Mouse (Mus musculus): ENCODE measurements around the gene Cep295. TPM values are rescaled to one million over a fixed set of nuclear protein-coding genes. Genes with fewer than 3 reads are reported as not detected.
A peak's percentile ranks its signal among the peaks of the same experiment; 100 is the strongest.

The Cep295 gene
- polyA plus RNA-seq, 1 experiment from 2014 or later: 18.1 TPM

GRCm38 (mm10) chr9:15312054-15312735, 45.4 kb downstream of the Cep295 start:
- DNase-seq (ENCODE audit: low spot score): no peak
- 93% methylated on average over 2 of the region's 2 CpGs for WGBS
- H3K27me3 ChIP-seq (ENCODE audit: control insufficient read depth, insufficient read depth, low read length): no peaks in the 10 kb centered on the region
- peaks cover 10% of the 10 kb centered on the region; the same call in 1 of the 2 replicates for H3K4me1 ChIP-seq (ENCODE audit: control insufficient read depth, insufficient read depth, low read length)
- H3K27ac ChIP-seq (ENCODE audit: low read depth, low read length): no peak overlapping the region
- H3K9ac ChIP-seq (ENCODE audit: low read length): no peak overlapping the region
- H3K4me2 ChIP-seq (ENCODE audit: low read depth): no peak overlapping the region
- peaks cover 33% of the 10 kb centered on the region for H3K36me3 ChIP-seq (ENCODE audit: control insufficient read depth, insufficient read depth, low read length)
- H3K9me3 ChIP-seq (ENCODE audit: control insufficient read depth, low read length): no peaks in the 10 kb centered on the region
- no peak for ATAC-seq (ENCODE audit: insufficient read depth, low FRiP score, low TSS enrichment)
- H3K4me3 ChIP-seq (ENCODE audit: low read depth, low read length): no peak overlapping the region

- Histone ChIP-seq H3K36me3 (ENCODE audit: control insufficient read depth, insufficient read depth, low read length) (peaks cover 28% of the 10 kb centered on the region), H3K27me3 (ENCODE audit: control insufficient read depth, insufficient read depth, low read length) (no peaks in the 10 kb centered on the region), H3K4me2 (ENCODE audit: low read depth) (no peak overlapping the region), H3K9ac (ENCODE audit: low read length) (no peak overlapping the region), H3K9me3 (ENCODE audit: control insufficient read depth, low read length) (no peaks in the 10 kb centered on the region), H3K4me1 (ENCODE audit: control insufficient read depth, insufficient read depth, low read length) (peaks cover 15% of the 10 kb centered on the region; the same call in 1 of the 2 replicates), H3K27ac (ENCODE audit: low read depth, low read length) (no peak overlapping the region), H3K4me3 (ENCODE audit: low read depth, low read length) (no peak overlapping the region)
- WGBS: 94% methylated on average over 1 of the region's 1 CpGs
- ATAC-seq (ENCODE audit: insufficient read depth, low FRiP score, low TSS enrichment) (no peak), DNase-seq (ENCODE audit: low spot score) (no peak)
These were observed 47.4 kb downstream of the Cep295 start for GRCm38 (mm10) chr9:15310179-15310578.

DNA sequence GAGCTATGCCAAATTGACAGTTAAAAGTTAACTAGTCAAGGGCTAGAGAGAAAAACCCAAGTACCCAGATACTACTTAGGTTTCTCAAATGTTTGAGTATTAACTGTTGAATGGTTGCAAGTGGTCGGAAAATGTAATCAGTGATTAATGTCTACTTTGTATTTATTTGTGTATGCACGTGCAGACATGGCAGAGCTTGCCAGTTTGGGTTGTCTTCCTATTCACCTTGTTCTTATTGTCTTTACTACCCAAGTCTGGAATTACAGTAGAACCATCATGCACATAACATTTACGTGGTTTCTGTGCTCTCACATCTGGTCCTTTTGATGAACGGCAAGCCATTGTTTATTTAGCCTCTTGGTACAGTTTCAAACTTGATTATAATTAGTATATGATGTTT, 48.2 kb downstream of the Cep295 start:
- ATAC-seq (ENCODE audit: insufficient read depth, low FRiP score, low TSS enrichment) (no peak), DNase-seq (ENCODE audit: low spot score) (no peak)
- peaks cover 22% of the 10 kb centered on the region for H3K36me3 ChIP-seq (ENCODE audit: control insufficient read depth, insufficient read depth, low read length)
- H3K4me1 ChIP-seq (ENCODE audit: control insufficient read depth, insufficient read depth, low read length): peaks cover 15% of the 10 kb centered on the region; the same call in 1 of the 2 replicates
- no peaks in the 10 kb centered on the region for H3K27me3 ChIP-seq (ENCODE audit: control insufficient read depth, insufficient read depth, low read length)
- WGBS: 81% methylated on average over 4 of the region's 4 CpGs
- H3K27ac ChIP-seq (ENCODE audit: low read depth, low read length): no peak overlapping the region
- H3K4me3 ChIP-seq (ENCODE audit: low read depth, low read length): no peak overlapping the region
- peak overlapping the region; percentile 10; the same call in 1 of the 2 replicates for H3K4me2 ChIP-seq (ENCODE audit: low read depth)
- H3K9ac ChIP-seq (ENCODE audit: low read length): no peak overlapping the region
- no peaks in the 10 kb centered on the region for H3K9me3 ChIP-seq (ENCODE audit: control insufficient read depth, low read length)

GRCm38 (mm10) chr9:15308254-15308653, 49.3 kb downstream of the Cep295 start:
- no peak for DNase-seq (ENCODE audit: low spot score)
- no peak overlapping the region for H3K4me3 ChIP-seq (ENCODE audit: low read depth, low read length)
- no peak overlapping the region for H3K9ac ChIP-seq (ENCODE audit: low read length)
- WGBS: 76% methylated on average over 2 of the region's 2 CpGs
- no peaks in the 10 kb centered on the region for H3K9me3 ChIP-seq (ENCODE audit: control insufficient read depth, low read length)
- H3K27me3 ChIP-seq (ENCODE audit: control insufficient read depth, insufficient read depth, low read length): no peaks in the 10 kb centered on the region
- peaks cover 13% of the 10 kb centered on the region for H3K36me3 ChIP-seq (ENCODE audit: control insufficient read depth, insufficient read depth, low read length)
- H3K27ac ChIP-seq (ENCODE audit: low read depth, low read length): no peak overlapping the region
- peaks cover 15% of the 10 kb centered on the region; the same call in 1 of the 2 replicates for H3K4me1 ChIP-seq (ENCODE audit: control insufficient read depth, insufficient read depth, low read length)
- ATAC-seq (ENCODE audit: insufficient read depth, low FRiP score, low TSS enrichment): no peak
- H3K4me2 ChIP-seq (ENCODE audit: low read depth): 0 out of 2 replicates have a peak overlapping the region, but pooled peaks have one; percentile 6

- no peak for ATAC-seq (ENCODE audit: insufficient read depth, low FRiP score, low TSS enrichment)
These were observed 50.3 kb downstream of the Cep295 start for GRCm38 (mm10) chr9:15307257-15307656.

DNA sequence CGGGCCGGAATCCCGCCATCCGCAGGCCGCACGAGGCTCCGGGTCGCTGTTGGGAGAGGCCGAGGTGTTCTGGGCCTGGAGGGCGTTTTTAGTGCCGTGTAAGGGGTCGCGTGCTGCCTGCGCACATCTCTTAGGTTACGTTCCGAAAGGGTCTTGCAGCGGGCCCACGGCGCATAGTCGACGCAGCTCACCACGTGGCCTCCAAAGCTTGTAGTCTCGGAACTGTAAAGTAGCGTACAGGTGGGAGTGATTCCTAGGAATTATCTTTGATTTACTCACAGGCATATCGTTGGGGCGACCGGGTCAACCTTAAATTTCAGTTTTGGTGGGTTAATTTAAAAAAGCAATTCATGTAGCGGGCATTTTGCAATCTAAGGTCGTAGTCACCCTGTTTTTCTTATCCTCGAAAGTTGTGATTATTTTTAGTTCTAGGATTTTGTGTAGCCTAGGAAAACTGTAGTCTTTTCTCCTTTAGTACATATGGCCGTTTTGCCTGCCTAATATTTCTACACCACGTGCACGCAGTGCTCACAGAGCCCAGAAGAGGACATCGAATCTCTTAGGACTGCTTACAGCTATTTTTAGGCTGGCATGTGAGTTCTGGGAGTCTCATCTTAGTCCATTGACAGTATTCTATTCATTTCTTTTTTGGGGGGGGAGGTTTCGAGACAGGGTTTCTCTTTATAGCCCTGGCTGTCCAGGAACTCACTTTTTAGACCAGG, 51.0 kb downstream of the Cep295 start, which contains the start of gene 4931406C07Rik:
TSS of gene 4931406C07Rik (minus strand) at position 51 of the 722 bp plus-strand sequence.
- no peak for DNase-seq (ENCODE audit: low spot score)
- Histone ChIP-seq H3K4me3 (ENCODE audit: low read depth, low read length) (peak within 1 kb of the TSS; percentile 84), H3K4me2 (ENCODE audit: low read depth) (peak within 1 kb of the TSS; percentile 76), H3K4me1 (ENCODE audit: control insufficient read depth, insufficient read depth, low read length) (peaks cover 15% of the 10 kb centered on the region; the same call in 1 of the 2 replicates), H3K27ac (ENCODE audit: low read depth, low read length) (peak within 1 kb of the TSS; percentile 88), H3K9me3 (ENCODE audit: control insufficient read depth, low read length) (no peaks in the 10 kb centered on the region), H3K36me3 (ENCODE audit: control insufficient read depth, insufficient read depth, low read length) (peaks cover 7% of the 10 kb centered on the region), H3K27me3 (ENCODE audit: control insufficient read depth, insufficient read depth, low read length) (no peaks in the 10 kb centered on the region), H3K9ac (ENCODE audit: low read length) (peak within 1 kb of the TSS; percentile 92)
- peak; percentile 88 for ATAC-seq (ENCODE audit: insufficient read depth, low FRiP score, low TSS enrichment)
- WGBS: under 1% methylated on average over 35 of the region's 35 CpGs

More at GRCm38 (mm10) chr9:15307257-15307656, 50.3 kb downstream of the Cep295 start:
- no peak overlapping the region for H3K27ac ChIP-seq (ENCODE audit: low read depth, low read length)
- no peaks in the 10 kb centered on the region for H3K9me3 ChIP-seq (ENCODE audit: control insufficient read depth, low read length)
- no peaks in the 10 kb centered on the region for H3K27me3 ChIP-seq (ENCODE audit: control insufficient read depth, insufficient read depth, low read length)
- peaks cover 10% of the 10 kb centered on the region for H3K36me3 ChIP-seq (ENCODE audit: control insufficient read depth, insufficient read depth, low read length)
- 10% methylated on average over 6 of the region's 6 CpGs for WGBS
- peak overlapping the region; percentile 76 for H3K4me2 ChIP-seq (ENCODE audit: low read depth)
- peak overlapping the region; percentile 84 for H3K4me3 ChIP-seq (ENCODE audit: low read depth, low read length)
- H3K9ac ChIP-seq (ENCODE audit: low read length): peak overlapping the region; percentile 92
- peaks cover 15% of the 10 kb centered on the region; the same call in 1 of the 2 replicates for H3K4me1 ChIP-seq (ENCODE audit: control insufficient read depth, insufficient read depth, low read length)
- no peak for DNase-seq (ENCODE audit: low spot score)

- 13% methylated on average over 45 of the region's 45 CpGs for WGBS
- peak within 1 kb of the TSS; percentile 92 for H3K9ac ChIP-seq (ENCODE audit: low read length)
- H3K9me3 ChIP-seq (ENCODE audit: control insufficient read depth, low read length): no peaks in the 10 kb centered on the region
- peaks cover 7% of the 10 kb centered on the region for H3K36me3 ChIP-seq (ENCODE audit: control insufficient read depth, insufficient read depth, low read length)
- H3K27me3 ChIP-seq (ENCODE audit: control insufficient read depth, insufficient read depth, low read length): no peaks in the 10 kb centered on the region
- H3K27ac ChIP-seq (ENCODE audit: low read depth, low read length): peak within 1 kb of the TSS; percentile 88
- peaks cover 15% of the 10 kb centered on the region; the same call in 1 of the 2 replicates for H3K4me1 ChIP-seq (ENCODE audit: control insufficient read depth, insufficient read depth, low read length)
- H3K4me3 ChIP-seq (ENCODE audit: low read depth, low read length): peak within 1 kb of the TSS; percentile 84
- ATAC-seq (ENCODE audit: insufficient read depth, low FRiP score, low TSS enrichment) (peak; percentile 97), DNase-seq (ENCODE audit: low spot score) (peak; percentile 95)
- H3K4me2 ChIP-seq (ENCODE audit: low read depth): peak within 1 kb of the TSS; percentile 76
These were observed 51.8 kb downstream of the Cep295 start, which contains the start of gene Taf1d for GRCm38 (mm10) chr9:15305503-15306397. Gene Taf1d, plus strand, starts transcription at chr9:15306214.

DNA sequence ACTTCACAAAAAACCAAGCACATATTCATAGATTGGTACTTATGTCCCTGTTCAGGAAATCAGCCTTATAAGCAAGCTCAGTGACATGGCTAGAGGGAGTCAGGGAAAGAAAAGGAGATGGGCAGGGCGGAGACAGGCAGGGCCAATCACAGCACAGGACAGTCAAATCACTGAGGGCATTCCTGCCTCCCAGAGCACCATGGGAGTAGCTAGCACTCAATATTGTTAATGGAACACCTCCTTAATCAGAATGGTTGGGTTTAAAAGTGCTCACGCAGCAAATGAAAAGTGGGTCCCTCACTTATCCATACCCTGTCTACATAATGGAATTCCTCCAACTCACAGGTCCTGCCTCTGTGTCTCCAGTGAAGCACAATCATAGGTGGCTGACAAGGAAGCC, 54.7 kb downstream of the Cep295 start:
- Histone ChIP-seq H3K27ac (ENCODE audit: low read depth, low read length) (no peak overlapping the region), H3K4me1 (ENCODE audit: control insufficient read depth, insufficient read depth, low read length) (peaks cover 11% of the 10 kb centered on the region; the same call in 1 of the 2 replicates), H3K36me3 (ENCODE audit: control insufficient read depth, insufficient read depth, low read length) (0 out of 2 replicates have a peak, but pooled peaks cover 2% of the 10 kb centered on the region), H3K9me3 (ENCODE audit: control insufficient read depth, low read length) (no peaks in the 10 kb centered on the region), H3K4me2 (ENCODE audit: low read depth) (no peak overlapping the region), H3K9ac (ENCODE audit: low read length) (no peak overlapping the region), H3K4me3 (ENCODE audit: low read depth, low read length) (no peak overlapping the region), H3K27me3 (ENCODE audit: control insufficient read depth, insufficient read depth, low read length) (no peaks in the 10 kb centered on the region)
- ATAC-seq (ENCODE audit: insufficient read depth, low FRiP score, low TSS enrichment) (no peak), DNase-seq (ENCODE audit: low spot score) (no peak)
- WGBS: 79% methylated on average over 2 of the region's 2 CpGs

Data from neural tube, embryonic 11.5 days (tissue).